Mouse (Mus musculus) gastrocnemius, postnatal 10 days (tissue): ENCODE data around the gene Eml6. TPM values are rescaled to one million over a fixed set of nuclear protein-coding genes. Genes with fewer than 3 reads are reported as not detected.

Source experiments
- total RNA-seq, 2 experiments: library from RNA; stranded (reverse); gene quantifications; 2 replicates each; pipeline ENCODE4 v1.2.3; 2021

Eml6 gene
- total RNA-seq, 2 experiments from 2014 or later: 1.7 to 2.1 TPM

Other genes starting within 250 kb of the Eml6 start
- gene 4931440F15Rik, start 200.4 kb downstream of the Eml6 start, total RNA-seq: 1 to 10 TPM; 1.8 to 2.3 TPM
- 100 to 1,000 TPM; 147 to 171 TPM for gene Sptbn1, start 242.1 kb upstream of the Eml6 start, total RNA-seq